Mouse (Mus musculus): ENCODE measurements around the gene Notch2. TPM values are rescaled to one million over a fixed set of nuclear protein-coding genes. Genes with fewer than 3 reads are reported as not detected.

The Notch2 gene
- total and polyA plus RNA-seq, 3 experiments = 10.0 to 18.1 (median 14.9) TPM

- intact Hi-C loops (cut with DNase I) = no loop called here
- H3K4me1 ChIP-seq (ENCODE audit: control insufficient read depth, insufficient read depth, low read length) = peaks cover 28% of the 10 kb centered on the region
Observed at GRCm38 (mm10) chr3:98028072-98028471, 14.7 kb downstream of the Notch2 start.

GRCm38 (mm10) chr3:98028936-98029335 is 15.6 kb downstream of the Notch2 start:
- H3K9ac ChIP-seq (ENCODE audit: low read depth, low read length) = no peak overlapping the region
- peaks cover 3% of the 10 kb centered on the region for H3K79me2 ChIP-seq (replicated peaks; ENCODE audit: control insufficient read depth, insufficient read depth, low read length)
- peak overlapping the region; percentile 42; the same call in 1 of the 2 replicates for H3K27ac ChIP-seq
- no peaks in the 10 kb centered on the region; the same call in none of the 2 replicates for H3K36me3 ChIP-seq (ENCODE audit: control insufficient read depth, insufficient read depth, low read length)
- 48% methylated on average over 10 of the region's 10 CpGs for WGBS
- TF ChIP-seq CTCF (IDR thresholded peaks at IDR 0.05) (no peak), EP300 (IDR thresholded peaks at IDR 0.05; ENCODE audit: insufficient read depth, low read depth, low read length) (peak; percentile 68; the same call in 1 of the 2 replicates), POLR2A (IDR thresholded peaks at IDR 0.05; ENCODE audit: insufficient read depth, low read depth, low read length) (no peak)
- peaks cover 32% of the 10 kb centered on the region for H3K4me1 ChIP-seq (ENCODE audit: control insufficient read depth, insufficient read depth, low read length)
- H3K4me3 ChIP-seq = no peak overlapping the region
- peak in 1 of 2 experiments; percentile 17 for DNase-seq
- intact Hi-C loops (cut with DNase I) = no loop called here
- no peaks in the 10 kb centered on the region for H3K27me3 ChIP-seq (ENCODE audit: control insufficient read depth, insufficient read depth, low read length)

More at GRCm38 (mm10) chr3:98028072-98028471, 14.7 kb downstream of the Notch2 start:
- DNase-seq = no peak
- no peaks in the 10 kb centered on the region; the same call in none of the 2 replicates for H3K36me3 ChIP-seq (ENCODE audit: control insufficient read depth, insufficient read depth, low read length)
- H3K27me3 ChIP-seq (ENCODE audit: control insufficient read depth, insufficient read depth, low read length) = no peaks in the 10 kb centered on the region
- TF ChIP-seq EP300 (IDR thresholded peaks at IDR 0.05; ENCODE audit: insufficient read depth, low read depth, low read length) = no peak
- no peak overlapping the region for H3K9ac ChIP-seq (ENCODE audit: low read depth, low read length)
- H3K79me2 ChIP-seq (replicated peaks; ENCODE audit: control insufficient read depth, insufficient read depth, low read length) = peaks cover 3% of the 10 kb centered on the region
- H3K27ac ChIP-seq = peak overlapping the region; percentile 55
- H3K4me3 ChIP-seq = no peak overlapping the region
- 56% methylated on average over 4 of the region's 4 CpGs for WGBS

GRCm38 (mm10) chr3:98031104-98031503 is 17.8 kb downstream of the Notch2 start:
- peaks cover 35% of the 10 kb centered on the region for H3K4me1 ChIP-seq (ENCODE audit: control insufficient read depth, insufficient read depth, low read length)

GRCm38 (mm10) chr3:98032191-98032590 is 18.9 kb downstream of the Notch2 start:
- intact Hi-C loops (cut with DNase I) = no loop called here
- Histone ChIP-seq H3K4me1 (ENCODE audit: control insufficient read depth, insufficient read depth, low read length) (peaks cover 33% of the 10 kb centered on the region), H3K9ac (ENCODE audit: low read depth, low read length) (no peak overlapping the region), H3K27ac (no peak overlapping the region), H3K4me3 (no peak overlapping the region), H3K27me3 (ENCODE audit: control insufficient read depth, insufficient read depth, low read length) (no peaks in the 10 kb centered on the region), H3K79me2 (replicated peaks; ENCODE audit: control insufficient read depth, insufficient read depth, low read length) (peaks cover 3% of the 10 kb centered on the region), H3K36me3 (ENCODE audit: control insufficient read depth, insufficient read depth, low read length) (peaks cover 2% of the 10 kb centered on the region; the same call in 1 of the 2 replicates)
- TF ChIP-seq POLR2A (IDR thresholded peaks at IDR 0.05; ENCODE audit: insufficient read depth, low read depth, low read length) = no peak
- no peak for TF ChIP-seq EP300 (IDR thresholded peaks at IDR 0.05; ENCODE audit: insufficient read depth, low read depth, low read length)
- no peak for TF ChIP-seq CTCF (IDR thresholded peaks at IDR 0.05)
- no peak for DNase-seq
- 72% methylated on average over 3 of the region's 3 CpGs for WGBS

More at GRCm38 (mm10) chr3:98031104-98031503, 17.8 kb downstream of the Notch2 start:
- Histone ChIP-seq H3K4me3 (no peak overlapping the region), H3K79me2 (replicated peaks; ENCODE audit: control insufficient read depth, insufficient read depth, low read length) (peaks cover 3% of the 10 kb centered on the region), H3K9ac (ENCODE audit: low read depth, low read length) (no peak overlapping the region), H3K36me3 (ENCODE audit: control insufficient read depth, insufficient read depth, low read length) (peaks cover 2% of the 10 kb centered on the region), H3K27ac (no peak overlapping the region), H3K27me3 (ENCODE audit: control insufficient read depth, insufficient read depth, low read length) (no peaks in the 10 kb centered on the region)
- intact Hi-C loops (cut with DNase I) = no loop called here
- WGBS = 69% methylated on average over 7 of the region's 7 CpGs
- peak in 1 of 2 experiments; percentile 4 for DNase-seq
- TF ChIP-seq CTCF (IDR thresholded peaks at IDR 0.05) (no peak), EP300 (IDR thresholded peaks at IDR 0.05; ENCODE audit: insufficient read depth, low read depth, low read length) (no peak), POLR2A (IDR thresholded peaks at IDR 0.05; ENCODE audit: insufficient read depth, low read depth, low read length) (no peak)

GRCm38 (mm10) chr3:98032944-98033343 is 19.6 kb downstream of the Notch2 start:
- 0 out of 2 replicates have a peak overlapping the region, but pooled peaks have one; percentile 36 for H3K27ac ChIP-seq
- intact Hi-C loops (cut with DNase I) = no loop called here
- DNase-seq = no peak
- TF ChIP-seq CTCF (IDR thresholded peaks at IDR 0.05) (no peak), POLR2A (IDR thresholded peaks at IDR 0.05; ENCODE audit: insufficient read depth, low read depth, low read length) (no peak), EP300 (IDR thresholded peaks at IDR 0.05; ENCODE audit: insufficient read depth, low read depth, low read length) (no peak)
- peaks cover 3% of the 10 kb centered on the region for H3K79me2 ChIP-seq (replicated peaks; ENCODE audit: control insufficient read depth, insufficient read depth, low read length)
- H3K4me1 ChIP-seq (ENCODE audit: control insufficient read depth, insufficient read depth, low read length) = peaks cover 30% of the 10 kb centered on the region
- H3K4me3 ChIP-seq = no peak overlapping the region
- 56% methylated on average over 5 of the region's 5 CpGs for WGBS
- H3K9ac ChIP-seq (ENCODE audit: low read depth, low read length) = no peak overlapping the region
- H3K36me3 ChIP-seq (ENCODE audit: control insufficient read depth, insufficient read depth, low read length) = peaks cover 2% of the 10 kb centered on the region; the same call in 1 of the 2 replicates
- H3K27me3 ChIP-seq (ENCODE audit: control insufficient read depth, insufficient read depth, low read length) = no peaks in the 10 kb centered on the region

All from heart, adult 2 months (tissue).